In the genomic region with DNA sequence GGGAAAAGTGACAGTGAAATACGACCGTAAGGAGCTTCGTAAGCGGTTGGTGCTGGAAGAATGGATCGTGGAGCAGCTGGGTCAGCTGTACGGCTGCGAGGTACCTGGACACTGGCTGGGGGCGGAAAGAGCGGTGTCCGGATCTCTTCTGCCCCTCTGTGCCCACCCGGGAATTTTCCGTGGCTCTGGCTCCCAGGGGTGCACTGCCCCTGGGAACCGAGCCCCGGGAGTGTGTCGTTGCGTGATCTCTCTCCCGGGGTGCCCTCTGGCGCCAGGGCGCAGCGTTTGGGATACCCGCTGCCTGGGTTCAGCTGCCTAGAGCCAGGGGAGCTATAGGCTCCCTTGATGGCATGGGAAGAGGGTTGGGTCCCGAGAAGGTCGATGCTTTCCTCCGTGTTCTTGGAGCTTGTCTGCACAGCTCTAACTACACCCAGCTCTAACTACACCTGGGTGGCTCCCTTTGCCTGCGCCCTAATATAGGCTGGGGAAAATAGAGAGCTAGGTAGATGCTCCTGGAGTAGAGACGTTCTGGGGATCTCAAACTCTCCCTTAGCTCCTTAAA, we compare ENCODE assay signal across 8 mouse cellular contexts. TPM values are rescaled to one million over a fixed set of nuclear protein-coding genes. Genes with fewer than 3 reads are reported as not detected.
A peak's percentile ranks its signal among the peaks of the same experiment; 100 is the strongest.
DNase-seq lines count a peak whose midpoint lies in the region; ATAC-seq lines count a peak whose summit lies in the region.

No protein-coding gene starts in this region.

- peak overlapping the region; percentile 54 for H3K4me3 ChIP-seq in embryonic facial prominence, embryonic 11.5 days (ENCODE audit: low read depth, low read length)
- peak overlapping the region; percentile 77 for H3K4me3 ChIP-seq in heart, embryonic 10.5 days
- H3K4me3 ChIP-seq in lung, embryonic 15.5 days, result peak overlapping the region; percentile 71

- peaks cover 10% of the 10 kb centered on the region; the same call in 1 of the 2 replicates for H3K27me3 ChIP-seq in embryonic facial prominence, embryonic 11.5 days (ENCODE audit: control insufficient read depth, insufficient read depth, low read length)
- H3K27me3 ChIP-seq in heart, embryonic 10.5 days (ENCODE audit: insufficient read depth, poor library complexity, severe bottlenecking), result no peaks in the 10 kb centered on the region
- H3K27me3 ChIP-seq in lung, embryonic 15.5 days, result peaks cover 38% of the 10 kb centered on the region

- no peaks in the 10 kb centered on the region for H3K36me3 ChIP-seq in embryonic facial prominence, embryonic 11.5 days (replicated peaks; ENCODE audit: control insufficient read depth, insufficient read depth, low read depth, low read length)
- peaks cover 2% of the 10 kb centered on the region; the same call in 1 of the 2 replicates for H3K36me3 ChIP-seq in heart, embryonic 10.5 days
- no peaks in the 10 kb centered on the region for H3K36me3 ChIP-seq in lung, embryonic 15.5 days

- H3K4me1 ChIP-seq in embryonic facial prominence, embryonic 11.5 days (ENCODE audit: control insufficient read depth, insufficient read depth, low read length), result peaks cover 3% of the 10 kb centered on the region
- H3K4me1 ChIP-seq in heart, embryonic 10.5 days, result peaks cover 11% of the 10 kb centered on the region; the same call in 1 of the 2 replicates
- peaks cover 12% of the 10 kb centered on the region for H3K4me1 ChIP-seq in lung, embryonic 15.5 days

- peak; percentile 4 for DNase-seq in urinary bladder, postnatal 14 days (ENCODE audit: low spot score)
- no peak for DNase-seq in urinary bladder, postnatal 10 days (ENCODE audit: low spot score)
- DNase-seq in embryonic facial prominence, embryonic 11.5 days (ENCODE audit: low spot score), result peak; percentile 7
- DNase-seq in heart, embryonic 10.5 days (ENCODE audit: low spot score), result no peak
- DNase-seq in layer of hippocampus, adult 11-12 months (ENCODE audit: low spot score), result peak; percentile 28
- DNase-seq in right cerebral cortex, postnatal 4 days, result peak; percentile 51

- peak overlapping the region; percentile 96 for H3K4me2 ChIP-seq in embryonic facial prominence, embryonic 11.5 days (ENCODE audit: low read depth, low read length)
- peak overlapping the region; percentile 90 for H3K4me2 ChIP-seq in lung, embryonic 15.5 days

- under 1% methylated on average over 26 of the region's 26 CpGs for WGBS in embryonic facial prominence, embryonic 11.5 days
- under 1% methylated on average over 26 of the region's 26 CpGs for WGBS in heart, embryonic 10.5 days
- 1% methylated on average over 26 of the region's 26 CpGs for WGBS in lung, embryonic 15.5 days

- ATAC-seq in embryonic facial prominence, embryonic 11.5 days (replicated peaks; ENCODE audit: insufficient number of reproducible peaks, low FRiP score, low TSS enrichment, low read depth), result peak; percentile 75
- ATAC-seq in lung, embryonic 15.5 days (ENCODE audit: borderline replicate concordance, extremely low read depth, low FRiP score, low TSS enrichment), result peak; percentile 50
- no peak for ATAC-seq in CD4-positive, CD25-positive, alpha-beta regulatory T cell, adult 4 months

- H3K9ac ChIP-seq in embryonic facial prominence, embryonic 11.5 days (replicated peaks; ENCODE audit: low read length), result peak overlapping the region; percentile 51
- H3K9ac ChIP-seq in lung, embryonic 15.5 days, result peak overlapping the region; percentile 53

- no peaks in the 10 kb centered on the region for H3K9me3 ChIP-seq in embryonic facial prominence, embryonic 11.5 days (replicated peaks; ENCODE audit: control insufficient read depth, low read length)
- no peaks in the 10 kb centered on the region for H3K9me3 ChIP-seq in heart, embryonic 10.5 days
- H3K9me3 ChIP-seq in lung, embryonic 15.5 days, result no peaks in the 10 kb centered on the region

- H3K27ac ChIP-seq in embryonic facial prominence, embryonic 11.5 days (replicated peaks; ENCODE audit: low read depth, low read length), result no peak overlapping the region
- H3K27ac ChIP-seq in heart, embryonic 10.5 days, result peak overlapping the region; percentile 90
- H3K27ac ChIP-seq in lung, embryonic 15.5 days, result peak overlapping the region; percentile 66

RNA-seq across cellular contexts. Expression of a gene that starts 1.1 kb away (rescaled TPM):
- 4.1 and 4.5 TPM in 2 replicates for polyA plus RNA-seq in embryonic facial prominence, embryonic 11.5 days (2014; fragmentation: Nextera tagmentation; extraction: Ambion mirVana)
- polyA plus RNA-seq in heart, embryonic 10.5 days (2016; fragmentation: Nextera tagmentation; extraction: Ambion mirVana), result 92.5 and 153 TPM in 2 replicates
- 75.9 and 90.0 TPM in 2 replicates for polyA plus RNA-seq in lung, embryonic 15.5 days (2015; fragmentation: Nextera tagmentation; extraction: Ambion mirVana)
- polyA plus RNA-seq in CD4-positive, CD25-positive, alpha-beta regulatory T cell, adult 4 months (2017; shearing (Covaris generic)), result under 1 TPM; 0.16 to 0.30 TPM

Comparison
In these comparisons a context has a peak if more than half of its experiments do, and no peak if none do; other contexts are left out.
1. DNase-seq: peak in urinary bladder, postnatal 14 days (single experiment), embryonic facial prominence, embryonic 11.5 days (single experiment), layer of hippocampus, adult 11-12 months (single experiment) and right cerebral cortex, postnatal 4 days (single experiment); none in urinary bladder, postnatal 10 days (single experiment) and heart, embryonic 10.5 days (single experiment).
2. RNA of a gene that starts 1.1 kb away (polyA plus RNA-seq): 92.5 to 153 TPM in heart, embryonic 10.5 days and 75.9 to 90.0 TPM in lung, embryonic 15.5 days; 4.1 to 4.5 TPM in embryonic facial prominence, embryonic 11.5 days and 0.16 to 0.30 TPM in CD4-positive, CD25-positive, alpha-beta regulatory T cell, adult 4 months; every median in the first group is over 10 times any median in the second.
3. Peak in every context shown above with its lines, with median percentiles within 50 percentile points of each other: H3K4me3 ChIP-seq.